Mouse (Mus musculus) Patski (cell line): Measurements from ENCODE around the gene Clk2. TPM values are rescaled to one million over a fixed set of nuclear protein-coding genes. Genes with fewer than 3 reads are reported as not detected.

Experiments
- ATAC-seq: fragments of 100-300 bp; one replicate; pipeline ENCODE4 v1.8.0; 2021
- CTCF ChIA-PET: fragments of 350-600 bp; sonication (Branson Sonifier 250); formaldehyde crosslinking; loops from one replicate; lab custom pipeline; 2022; ENCODE audit warnings: inconsistent platforms; lab: Charles Lee
- POLR2A ChIA-PET: fragments of 350-600 bp; sonication (Branson Sonifier 250); formaldehyde crosslinking; loops from one replicate; lab custom pipeline; 2022; ENCODE audit warnings: antibody characterized with exemption, inconsistent platforms; lab: Charles Lee
- DNase-seq: peaks from one replicate; pipeline ENCODE4 v3.0.0-alpha.2; 2011; ENCODE audit warnings: low read depth, low spot score
- H3K27me3 ChIP-seq: fragments of 371-371 bp; one replicate; pipeline ENCODE4 v1.5.1; 2021
- CTCF ChIP-seq: fragments of 100-300 bp; IDR thresholded peaks from one replicate; pipeline ENCODE4 v1.5.1; 2021
- in situ Hi-C: fragments of 300-500 bp; cut with MboI; formaldehyde crosslinking; loops from 3 replicates; pipeline ENCODE4 v1.11.1; 2018; ENCODE audit warnings: low pct_unique_long_range_greater_than_20kb, mixed read lengths
- polyA plus RNA-seq: library from polyadenylated mRNA; unstranded; gene quantifications from one replicate; pipeline ENCODE4 v1.2.3, GENCODE M21; 2021

Clk2 gene
- polyA plus RNA-seq, 1 experiment from 2014 or later, result 74.8 TPM

DNA sequence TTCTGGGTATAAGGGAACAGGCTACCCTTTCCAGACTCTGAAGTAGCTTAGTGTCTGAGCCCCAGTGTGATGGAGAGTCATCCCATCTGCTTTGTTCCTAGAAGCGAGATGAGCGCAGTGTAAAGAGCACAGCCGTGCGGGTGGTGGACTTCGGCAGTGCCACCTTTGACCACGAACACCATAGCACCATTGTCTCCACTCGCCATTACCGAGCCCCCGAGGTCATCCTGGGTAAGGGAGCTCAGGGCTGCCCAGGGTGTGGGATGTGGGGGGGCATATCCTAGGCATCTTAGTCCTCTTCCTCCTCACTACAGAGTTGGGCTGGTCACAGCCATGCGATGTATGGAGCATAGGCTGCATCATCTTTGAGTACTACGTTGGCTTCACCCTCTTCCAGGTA is 10.2 kb downstream of the Clk2 start:
- no peaks in the 10 kb centered on the region for H3K27me3 ChIP-seq
- CTCF ChIA-PET, result interaction anchor here (1.7 kb wide), 1 partner anchor 19 kb away, joined by 5 read pairs; no protein-coding TSS in a partner anchor
- no peak for TF ChIP-seq CTCF
- in situ Hi-C loops, result no loop called here
- ATAC-seq (no peak), DNase-seq (no peak)
- POLR2A ChIA-PET, result interaction anchor here (1.5 kb wide), 1 partner anchor 11 kb away, joined by 6 read pairs; the partner anchor contains the start of gene Clk2

- in situ Hi-C loops, result no loop called here
- no peak for ATAC-seq
- POLR2A ChIA-PET, result interaction anchor here (1.0 kb wide), 1 partner anchor 10 kb away, joined by 3 read pairs; no protein-coding TSS in a partner anchor
- no peaks in the 10 kb centered on the region for H3K27me3 ChIP-seq
- no peak for DNase-seq
- CTCF ChIA-PET, result interaction anchor here (1.7 kb wide), 1 partner anchor 18 kb away, joined by 5 read pairs; no protein-coding TSS in a partner anchor
- no peak for TF ChIP-seq CTCF
Measured at GRCm38 (mm10) chr3:89175544-89175943, 10.9 kb downstream of the Clk2 start.

- ATAC-seq (no peak), DNase-seq (no peak)
- ChIA-PET CTCF (interaction anchor here (1.4 to 2.5 kb wide), 3 partner anchors 11 to 86 kb away, joined by 5 to 8 read pairs (median 8); no protein-coding TSS in a partner anchor), POLR2A (interaction anchor here (0.6 to 1.7 kb wide), 6 partner anchors 9 to 86 kb away, joined by 3 to 11 read pairs (median 6); no protein-coding TSS in a partner anchor)
- in situ Hi-C loops, result no loop called here
- no peaks in the 10 kb centered on the region for H3K27me3 ChIP-seq
- TF ChIP-seq CTCF, result no peak
Measured at GRCm38 (mm10) chr3:89176421-89176820, 11.8 kb downstream of the Clk2 start.

DNA sequence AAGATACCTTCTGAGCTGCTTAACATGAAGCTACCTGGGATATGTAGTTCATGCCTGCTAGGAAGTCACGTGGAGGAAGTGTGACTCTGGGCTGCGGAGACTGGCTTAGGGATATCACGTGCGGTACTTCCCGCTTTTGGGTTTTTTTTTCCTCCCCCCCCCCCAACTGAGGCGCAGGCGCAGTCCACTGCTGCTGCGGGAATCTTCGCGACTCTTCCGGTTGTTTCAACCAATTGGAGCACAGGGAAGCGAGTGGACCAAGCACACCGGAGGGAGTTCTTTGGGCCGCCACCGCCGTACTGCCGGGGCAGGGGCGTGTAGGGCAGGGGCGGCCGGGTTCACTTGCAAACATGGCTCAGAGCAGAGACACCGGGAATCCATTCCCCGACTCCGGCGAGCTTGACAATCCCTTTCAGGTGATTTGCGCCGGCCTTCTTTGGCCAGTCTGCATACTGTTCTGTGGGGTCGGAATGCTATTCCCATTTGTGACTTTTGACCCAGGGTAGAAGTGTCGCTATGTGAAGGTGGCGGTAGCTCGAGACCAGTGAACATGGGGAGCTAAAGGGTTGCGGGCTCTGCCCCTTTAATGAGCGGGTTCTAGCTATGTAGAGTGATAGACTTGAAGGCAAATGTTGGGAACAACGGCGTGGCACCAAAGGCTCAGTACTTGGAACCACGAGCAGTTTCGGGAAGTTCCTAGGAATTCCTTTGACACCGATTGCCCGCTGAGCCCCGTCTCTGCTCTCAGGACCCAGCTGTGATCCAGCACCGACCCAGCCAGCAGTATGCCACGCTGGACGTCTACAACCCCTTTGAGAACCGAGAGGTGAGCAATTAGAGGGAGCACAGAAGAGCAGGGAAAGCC is 12.9 kb downstream of the Clk2 start, which contains the start of gene Scamp3:
Gene Scamp3, plus strand, starts transcription at position 232 of the 865 bp plus-strand sequence.
- H3K27me3 ChIP-seq, result no peaks in the 10 kb centered on the region
- TF ChIP-seq CTCF, result no peak
- ATAC-seq (peak; percentile 79), DNase-seq (peak; percentile 98)
- ChIA-PET POLR2A (interaction anchor here (0.6 to 1.8 kb wide), 13 partner anchors 10 to 100 kb away, joined by 3 to 11 read pairs (median 3); partner anchors contain the start of genes Gba and Krtcap2), CTCF (interaction anchor here (1.2 to 2.5 kb wide), 10 partner anchors 10 to 125 kb away, joined by 3 to 12 read pairs (median 6); no protein-coding TSS in a partner anchor)
- in situ Hi-C loops, result no loop called here

- DNase-seq (peak; percentile 19), ATAC-seq (no peak)
- no peaks in the 10 kb centered on the region for H3K27me3 ChIP-seq
- POLR2A ChIA-PET, result interaction anchor here (0.7 to 1.8 kb wide), 9 partner anchors 9 to 91 kb away, joined by 3 to 11 read pairs (median 3); partner anchors contain the start of genes Gba and Krtcap2
- TF ChIP-seq CTCF, result no peak
- in situ Hi-C loops, result no loop called here
- CTCF ChIA-PET, result interaction anchor here (1.2 to 2.5 kb wide), 10 partner anchors 10 to 124 kb away, joined by 3 to 12 read pairs (median 6); no protein-coding TSS in a partner anchor
Measured at GRCm38 (mm10) chr3:89178107-89178385, 13.5 kb downstream of the Clk2 start.

DNA sequence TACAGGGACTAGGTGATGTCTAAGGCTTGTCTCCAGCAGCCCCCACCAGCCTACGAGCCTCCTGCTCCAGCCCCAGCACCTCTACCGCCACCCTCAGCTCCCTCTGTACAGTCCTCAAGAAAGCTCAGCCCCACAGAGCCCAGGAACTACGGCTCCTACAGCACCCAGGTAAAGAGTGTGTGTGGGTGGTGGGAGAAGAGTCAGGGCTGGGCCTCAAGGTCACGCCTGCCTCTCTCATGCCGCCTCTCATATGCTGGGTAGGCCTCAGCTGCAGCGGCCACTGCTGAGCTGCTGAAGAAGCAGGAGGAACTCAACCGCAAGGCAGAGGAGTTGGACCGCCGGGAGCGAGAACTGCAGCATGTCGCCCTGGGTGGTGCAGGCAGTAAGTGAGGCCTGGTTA is 14.5 kb downstream of the Clk2 start:
- in situ Hi-C loops, result no loop called here
- ATAC-seq (no peak), DNase-seq (no peak)
- CTCF ChIA-PET, result interaction anchor here (1.9 to 2.4 kb wide), 4 partner anchors 9 to 92 kb away, joined by 4 to 12 read pairs (median 10); no protein-coding TSS in a partner anchor
- no peak for TF ChIP-seq CTCF
- no peaks in the 10 kb centered on the region for H3K27me3 ChIP-seq
- POLR2A ChIA-PET, result no interaction called here

- ChIA-PET CTCF (interaction anchor here (0.8 kb wide), 1 partner anchor 11 kb away, joined by 3 read pairs; no protein-coding TSS in a partner anchor), POLR2A (no interaction called here)
- in situ Hi-C loops, result no loop called here
- H3K27me3 ChIP-seq, result no peaks in the 10 kb centered on the region
- DNase-seq (no peak), ATAC-seq (no peak)
- TF ChIP-seq CTCF, result no peak
Measured at GRCm38 (mm10) chr3:89181749-89182500, 17.3 kb downstream of the Clk2 start.

- TF ChIP-seq CTCF, result no peak
- ChIA-PET CTCF (interaction anchor here (0.7 to 1.5 kb wide), 3 partner anchors 9 to 22 kb away, joined by 3 read pairs; partner anchors contain the start of gene Hcn3), POLR2A (no interaction called here)
- in situ Hi-C loops, result no loop called here
- H3K27me3 ChIP-seq, result no peaks in the 10 kb centered on the region
- no peak for DNase-seq
- ATAC-seq, result no peak
Measured at GRCm38 (mm10) chr3:89182531-89183057, 18.0 kb downstream of the Clk2 start.

DNA sequence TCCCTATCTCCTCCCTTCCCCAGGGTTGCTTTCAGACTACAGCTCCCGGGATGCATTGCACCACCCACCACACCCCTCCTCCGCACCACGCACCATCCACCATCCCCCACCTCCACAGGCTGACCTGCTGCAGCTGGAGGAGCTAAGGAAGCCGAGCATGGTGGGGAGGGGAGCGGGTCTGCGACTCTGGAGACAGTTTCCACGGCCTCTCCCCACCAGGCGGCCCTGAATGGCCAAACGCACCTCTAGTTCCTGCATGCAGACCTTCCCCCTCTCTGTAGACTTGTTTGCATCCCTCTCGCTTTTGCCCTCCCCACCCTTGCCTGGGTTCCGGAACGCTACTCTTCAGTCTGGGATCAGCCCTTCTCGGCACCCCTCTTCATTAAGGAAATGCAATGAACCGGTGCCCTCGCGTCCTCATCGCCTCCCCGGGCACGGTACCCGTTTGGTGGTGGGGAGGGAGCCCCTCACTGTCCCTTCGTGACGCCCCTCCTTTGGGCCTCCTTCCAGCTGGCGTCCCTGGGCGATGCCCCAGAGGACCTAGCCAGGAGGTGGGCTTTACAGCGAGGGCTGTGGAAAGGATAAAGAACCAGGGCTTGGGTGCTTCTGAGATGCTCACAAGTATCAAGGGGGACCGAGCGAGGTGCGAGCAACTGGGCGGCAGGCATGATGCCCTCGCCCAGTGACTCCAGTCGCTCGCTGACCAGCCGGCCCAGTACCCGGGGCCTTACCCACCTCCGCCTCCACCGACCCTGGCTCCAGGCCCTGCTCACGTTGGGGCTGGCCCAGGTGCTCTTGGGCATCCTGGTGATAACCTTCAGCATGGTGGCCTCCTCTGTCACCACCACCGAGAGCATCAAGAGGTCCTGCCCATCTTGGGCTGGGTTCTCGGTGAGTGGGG is 18.7 kb downstream of the Clk2 start, which contains the start of gene Fam189b:
Gene Fam189b, plus strand, starts transcription at position 86 of the 901 bp plus-strand sequence.
- ChIA-PET POLR2A (interaction anchor here (0.6 kb wide), 1 partner anchor 8 kb away, joined by 3 read pairs; no protein-coding TSS in a partner anchor), CTCF (interaction anchor here (0.7 to 2.9 kb wide), 4 partner anchors 8 to 23 kb away, joined by 3 to 15 read pairs (median 3); partner anchors contain the start of gene Hcn3)
- ATAC-seq, result peak; percentile 41
- H3K27me3 ChIP-seq, result no peaks in the 10 kb centered on the region
- peak; percentile 27 for DNase-seq
- TF ChIP-seq CTCF, result no peak
- in situ Hi-C loops, result no loop called here
